Mouse (Mus musculus): ENCODE measurements at regions not wholly inside any gene's neighbourhood (a gene's known extent, or its start where the extent isn't known, plus 50 kb on each side); places are given as distances from the start of the nearest gene placed in this dataset.

DNA sequence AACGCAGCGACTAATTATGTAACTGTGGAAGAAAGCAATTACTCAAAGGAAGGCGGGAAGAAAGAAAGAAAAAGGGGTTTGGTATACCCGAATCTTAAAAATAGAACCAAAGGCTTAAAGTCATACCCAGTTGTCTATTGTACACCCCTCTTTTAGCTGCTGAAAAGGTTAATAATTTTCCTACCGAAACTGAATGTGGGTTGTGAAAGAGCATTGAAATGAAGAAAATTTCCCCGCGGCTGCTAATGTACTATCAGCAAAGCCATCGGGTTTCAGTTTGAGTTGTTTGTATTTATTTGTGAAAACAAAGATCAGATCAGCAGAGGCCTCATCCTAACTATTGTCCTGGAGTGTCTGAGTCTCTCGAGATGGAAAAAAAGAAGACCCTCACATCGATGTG is 213.3 kb upstream of the Spdye4c start (continued):
- peak; percentile 84; the same call in 1 of the 2 replicates for TF ChIP-seq E2F4 (IDR thresholded peaks at IDR 0.05; ENCODE audit: insufficient replicate concordance, low read depth, low read length)
- peak; percentile 85 for TF ChIP-seq MAFK (IDR thresholded peaks at IDR 0.05; ENCODE audit: insufficient replicate concordance, low read length)
- peak; percentile 63; the same call in 1 of the 2 replicates for TF ChIP-seq CHD1 (IDR thresholded peaks at IDR 0.05; ENCODE audit: low read depth, low read length)
- TF ChIP-seq USF1 (IDR thresholded peaks at IDR 0.05; ENCODE audit: low read depth, low read length), result no peak
- TF ChIP-seq ZNF384 (IDR thresholded peaks at IDR 0.05; ENCODE audit: low read depth, low read length), result peak; percentile 58; the same call in 1 of the 2 replicates
- TF ChIP-seq ZMIZ1 (IDR thresholded peaks at IDR 0.05; ENCODE audit: low read depth, low read length), result no peak

DNA sequence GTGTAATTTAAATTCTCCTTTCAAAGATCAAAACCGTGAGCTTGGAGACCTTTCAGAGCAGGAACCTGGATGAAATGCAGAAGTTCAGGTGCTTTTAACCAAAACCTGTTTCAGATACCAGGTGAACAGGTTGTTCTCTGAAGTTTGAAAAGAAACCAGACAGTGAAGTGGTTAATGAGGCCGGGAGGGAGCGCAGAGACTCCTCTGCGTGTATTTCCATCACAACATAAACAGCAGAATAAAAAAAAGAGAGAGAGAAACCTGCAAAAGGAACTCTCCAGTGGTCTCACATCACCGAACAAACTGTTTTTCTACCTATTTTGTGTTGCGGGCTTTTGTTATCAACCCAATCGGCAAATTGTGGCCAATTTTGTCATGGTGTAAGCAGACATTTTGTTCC is 212.6 kb upstream of the Spdye4c start:
- peak overlapping the region in 1 of 3 experiments; percentile 32 for H3K4me3 ChIP-seq (replicated peaks in 1 of 3; ENCODE audit: low read depth in 2 of 3, low read length in 2 of 3, poor library complexity in 1 of 3)

DNA sequence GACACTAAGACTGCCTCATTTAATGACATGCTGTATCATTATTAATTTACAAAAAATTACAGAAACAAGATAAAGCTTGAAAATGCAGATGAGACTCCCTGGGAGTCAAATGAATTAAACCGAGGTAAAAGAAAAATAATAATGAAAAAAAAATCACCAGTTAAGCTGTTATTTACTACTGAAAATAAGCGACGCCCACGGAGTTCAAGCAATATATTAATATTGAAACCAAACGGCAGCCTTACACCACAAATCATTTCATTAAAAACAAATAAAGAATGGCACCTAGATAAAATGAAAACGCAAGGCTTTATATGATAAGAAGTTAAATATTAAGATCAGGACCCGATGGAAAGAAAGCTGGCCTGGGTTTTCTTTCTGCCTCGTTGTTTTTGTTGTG is 211.9 kb upstream of the Spdye4c start:
- Histone ChIP-seq H3K27ac (ENCODE audit: insufficient read depth, low read depth) (peak overlapping the region; percentile 35; the same call in 1 of the 2 replicates), H3K4me2 (ENCODE audit: insufficient read depth, low read depth, poor library complexity, severe bottlenecking) (peak overlapping the region; percentile 90), H3K27me3 (replicated peaks) (no peaks in the 10 kb centered on the region), H3K36me3 (replicated peaks in 1 of 2; ENCODE audit: control insufficient read depth in 1 of 2, insufficient read depth in 1 of 2, low read length in 1 of 2) (peaks cover 0 to 2% of the 10 kb centered on the region in 2 experiments), H3K79me2 (replicated peaks; ENCODE audit: control insufficient read depth, extremely low read depth, insufficient read depth, poor library complexity, severe bottlenecking) (peaks cover 6% of the 10 kb centered on the region), H3K4me3 (replicated peaks in 1 of 3; ENCODE audit: low read depth in 2 of 3, low read length in 2 of 3, poor library complexity in 1 of 3) (peak overlapping the region in 2 of 3 experiments; percentile 22 to 32), H3K4me1 (ENCODE audit: control insufficient read depth in 1 of 2, insufficient read depth in 2 of 2) (peaks cover 33 to 89% of the 10 kb centered on the region in 2 experiments), H3K9ac (ENCODE audit: insufficient read depth, low read depth) (peak overlapping the region; percentile 27), H3K9me3 (replicated peaks; ENCODE audit: low read length) (no peaks in the 10 kb centered on the region)
- in situ Hi-C loops (cut with MboI; ENCODE audit: low pct_ligation_motif_present, low pct_unique_long_range_greater_than_20kb, low sequenced_read_pairs), result no loop called here
- dilution Hi-C loops (cut with MboI; ENCODE audit: extremely low pct_ligation_motif_present, extremely low pct_unique_long_range_greater_than_20kb, low sequenced_read_pairs), result no loop called here
- TF ChIP-seq NELFE (IDR thresholded peaks at IDR 0.05; ENCODE audit: low read depth, low read length) (no peak), SIN3A (IDR thresholded peaks at IDR 0.05; ENCODE audit: low read length) (no peak), TBP (conservative IDR thresholded peaks at IDR 0.05; ENCODE audit: low read depth, low read length) (no peak), RAD21 (IDR thresholded peaks at IDR 0.05; ENCODE audit: low read depth, low read length) (no peak), GABPA (IDR thresholded peaks at IDR 0.05; ENCODE audit: insufficient replicate concordance, low read depth, low read length) (no peak), MYC (IDR thresholded peaks at IDR 0.05; ENCODE audit: low read depth, low read length) (no peak)
- no peak for DNase-seq (ENCODE audit: extremely low read depth)

More for the DNA sequence above, 212.6 kb upstream of the Spdye4c start:
- no peak for DNase-seq (ENCODE audit: extremely low read depth)
- Histone ChIP-seq H3K4me2 (ENCODE audit: insufficient read depth, low read depth, poor library complexity, severe bottlenecking) (peak overlapping the region; percentile 90), H3K27ac (ENCODE audit: insufficient read depth, low read depth) (no peak overlapping the region), H3K9me3 (replicated peaks; ENCODE audit: low read length) (no peaks in the 10 kb centered on the region), H3K79me2 (replicated peaks; ENCODE audit: control insufficient read depth, extremely low read depth, insufficient read depth, poor library complexity, severe bottlenecking) (peaks cover 6% of the 10 kb centered on the region), H3K27me3 (replicated peaks) (no peaks in the 10 kb centered on the region), H3K9ac (ENCODE audit: insufficient read depth, low read depth) (peak overlapping the region; percentile 20; the same call in 1 of the 2 replicates), H3K36me3 (replicated peaks in 1 of 2; ENCODE audit: control insufficient read depth in 1 of 2, insufficient read depth in 1 of 2, low read length in 1 of 2) (no peaks in the 10 kb centered on the region), H3K4me1 (ENCODE audit: control insufficient read depth in 1 of 2, insufficient read depth in 2 of 2) (peaks cover 36 to 90% of the 10 kb centered on the region in 2 experiments)
- in situ Hi-C loops (cut with MboI; ENCODE audit: low pct_ligation_motif_present, low pct_unique_long_range_greater_than_20kb, low sequenced_read_pairs) (no loop called here), dilution Hi-C loops (cut with MboI; ENCODE audit: extremely low pct_ligation_motif_present, extremely low pct_unique_long_range_greater_than_20kb, low sequenced_read_pairs) (no loop called here)
- TF ChIP-seq ZNF384 (IDR thresholded peaks at IDR 0.05; ENCODE audit: low read depth, low read length) (peak; percentile 31; the same call in 1 of the 2 replicates), RCOR1 (conservative IDR thresholded peaks at IDR 0.05; ENCODE audit: low read depth, low read length) (no peak), IRF4 (IDR thresholded peaks at IDR 0.05; ENCODE audit: low read depth, low read length) (0 out of 2 replicates have a peak, but pooled peaks have one; percentile 4)

All from CH12.LX (cell line).